18 mouse cellular contexts compared by ENCODE assay signal in genomic region chr3:28267211-28267610, GRCm38 (mm10). TPM values are rescaled to one million over a fixed set of nuclear protein-coding genes. Genes with fewer than 3 reads are reported as not detected.
A peak's percentile ranks its signal among the peaks of the same experiment; 100 is the strongest.
DNase-seq lines count a peak whose midpoint lies in the region; ATAC-seq and TF ChIP-seq lines count a peak whose summit lies in the region.
"Had no signal": no experiment of that assay in that cellular context is flagged by ENCODE, and none has a peak within 500 bp of the region (broad histone marks: within the 10 kb centered on the region; RNA-seq: fewer than 3 reads in every experiment).

No protein-coding gene starts in this region.

- no peak overlapping the region for H3K4me3 ChIP-seq in gastrocnemius, adult 2 months
- H3K4me3 ChIP-seq in forebrain, embryonic 16.5 days (replicated peaks; ENCODE audit: low read length) = no peak overlapping the region
- peak overlapping the region; percentile 82; the same call in 1 of the 2 replicates for H3K4me3 ChIP-seq in hindbrain, embryonic 13.5 days
- H3K4me3 ChIP-seq in midbrain, postnatal 0 days (ENCODE audit: low read depth, low read length) = 0 out of 2 replicates have a peak overlapping the region, but pooled peaks have one; percentile 94
- no peak overlapping the region for H3K4me3 ChIP-seq in intestine, postnatal 0 days (ENCODE audit: low read depth, low read length)
- H3K4me3 ChIP-seq: erythroblast, embryonic 14.5 days; limb, embryonic 13.5 days; myocyte had no signal

- peak overlapping the region; percentile 84 for H3K4me2 ChIP-seq in forebrain, embryonic 16.5 days (ENCODE audit: low read length)
- peak overlapping the region; percentile 80 for H3K4me2 ChIP-seq in hindbrain, embryonic 13.5 days
- H3K4me2 ChIP-seq in midbrain, postnatal 0 days (ENCODE audit: low read depth, low read length, poor library complexity, severe bottlenecking) = peak overlapping the region; percentile 65
- no peak overlapping the region for H3K4me2 ChIP-seq in intestine, postnatal 0 days (replicated peaks; ENCODE audit: low read depth)
- H3K4me2 ChIP-seq: limb, embryonic 13.5 days had no signal

- intact Hi-C loops in gastrocnemius, adult 2 months (cut with DNase I) = loop anchor here (10.0 kb wide), 1 partner anchor 278 kb away; no protein-coding TSS in a partner anchor
- intact Hi-C loops in gastrocnemius, postnatal 36 days (cut with DNase I) = loop anchor here (5.0 to 10.0 kb wide), 2 partner anchors 100 to 278 kb away; no protein-coding TSS in a partner anchor

- H3K9ac ChIP-seq in forebrain, embryonic 16.5 days (replicated peaks; ENCODE audit: low read depth, low read length) = no peak overlapping the region
- H3K9ac ChIP-seq in hindbrain, embryonic 13.5 days = no peak overlapping the region
- H3K9ac ChIP-seq in midbrain, postnatal 0 days (replicated peaks; ENCODE audit: low read length, poor library complexity, severe bottlenecking) = no peak overlapping the region
- H3K9ac ChIP-seq in intestine, postnatal 0 days (ENCODE audit: low read depth, low read length) = no peak overlapping the region
- H3K9ac ChIP-seq: limb, embryonic 13.5 days; liver, embryonic 14.5 days had no signal

- WGBS in forebrain, embryonic 16.5 days = 75% methylated on average over 7 of the region's 7 CpGs
- 67% methylated on average over 7 of the region's 7 CpGs for WGBS in hindbrain, embryonic 13.5 days
- 69% methylated on average over 7 of the region's 7 CpGs for WGBS in midbrain, postnatal 0 days
- WGBS in intestine, postnatal 0 days = 80% methylated on average over 7 of the region's 7 CpGs

- ATAC-seq in forebrain, embryonic 16.5 days = no peak
- no peak for ATAC-seq in hindbrain, embryonic 13.5 days (ENCODE audit: low FRiP score)
- ATAC-seq in midbrain, postnatal 0 days (ENCODE audit: low FRiP score) = no peak
- no peak for ATAC-seq in intestine, postnatal 0 days
- ATAC-seq: activated CD4-positive, CD25-positive, alpha-beta regulatory T cell, adult 4 months; Patski had no signal

- no peak for TF ChIP-seq CTCF in gastrocnemius, adult 2 months (IDR thresholded peaks at IDR 0.05)
- no peak for TF ChIP-seq CTCF in midbrain, postnatal 0 days (IDR thresholded peaks at IDR 0.05)
- no peak for TF ChIP-seq CTCF in intestine, postnatal 0 days (IDR thresholded peaks at IDR 0.05; ENCODE audit: low read depth)

- H3K27ac ChIP-seq in gastrocnemius, adult 2 months = peak overlapping the region; percentile 56
- no peak overlapping the region for H3K27ac ChIP-seq in forebrain, embryonic 16.5 days (ENCODE audit: low read length)
- no peak overlapping the region for H3K27ac ChIP-seq in hindbrain, embryonic 13.5 days
- H3K27ac ChIP-seq in midbrain, postnatal 0 days (ENCODE audit: low read depth, low read length) = no peak overlapping the region
- H3K27ac ChIP-seq in intestine, postnatal 0 days (ENCODE audit: low read depth, low read length) = no peak overlapping the region
- H3K27ac ChIP-seq: limb, embryonic 13.5 days; liver, embryonic 14.5 days had no signal

- peaks cover 48% of the 10 kb centered on the region for H3K4me1 ChIP-seq in forebrain, embryonic 16.5 days (replicated peaks; ENCODE audit: control insufficient read depth, insufficient read depth, low read length)
- H3K4me1 ChIP-seq in hindbrain, embryonic 13.5 days (replicated peaks) = peaks cover 73% of the 10 kb centered on the region
- H3K4me1 ChIP-seq in midbrain, postnatal 0 days (ENCODE audit: insufficient read depth, low read length) = peaks cover 13% of the 10 kb centered on the region
- H3K4me1 ChIP-seq in intestine, postnatal 0 days (replicated peaks; ENCODE audit: control insufficient read depth, insufficient read depth, low read length) = 0 out of 2 replicates have a peak, but pooled peaks cover 8% of the 10 kb centered on the region

- no peaks in the 10 kb centered on the region for H3K36me3 ChIP-seq in forebrain, embryonic 16.5 days (ENCODE audit: control insufficient read depth, insufficient read depth)
- no peaks in the 10 kb centered on the region for H3K36me3 ChIP-seq in hindbrain, embryonic 13.5 days
- H3K36me3 ChIP-seq in midbrain, postnatal 0 days (ENCODE audit: insufficient read depth, low read length) = no peaks in the 10 kb centered on the region
- peaks cover 6% of the 10 kb centered on the region; the same call in 1 of the 2 replicates for H3K36me3 ChIP-seq in intestine, postnatal 0 days (ENCODE audit: control insufficient read depth, insufficient read depth)
- H3K36me3 ChIP-seq: limb, embryonic 13.5 days had no signal

- DNase-seq in gastrocnemius, adult 2 months = peak; percentile 47
- no peak for DNase-seq in gastrocnemius, postnatal 36 days
- DNase-seq in midbrain, postnatal 0 days (ENCODE audit: low spot score) = no peak
- DNase-seq in adrenal gland, postnatal 14 days = no peak
- DNase-seq: heart, postnatal 4 days; kidney, adult 18-20 months; kidney, postnatal 14 days; layer of hippocampus, adult 9-11 months; right cerebral cortex, postnatal 14 days had no signal

- no peaks in the 10 kb centered on the region for H3K9me3 ChIP-seq in forebrain, embryonic 16.5 days (ENCODE audit: control insufficient read depth, low read length)
- H3K9me3 ChIP-seq in hindbrain, embryonic 13.5 days = no peaks in the 10 kb centered on the region
- no peaks in the 10 kb centered on the region for H3K9me3 ChIP-seq in midbrain, postnatal 0 days (ENCODE audit: low read length)
- no peaks in the 10 kb centered on the region for H3K9me3 ChIP-seq in intestine, postnatal 0 days (ENCODE audit: control insufficient read depth)
- H3K9me3 ChIP-seq: limb, embryonic 13.5 days had no signal

- H3K27me3 ChIP-seq in forebrain, embryonic 16.5 days (replicated peaks; ENCODE audit: control insufficient read depth, insufficient read depth, low read length) = no peaks in the 10 kb centered on the region
- no peaks in the 10 kb centered on the region for H3K27me3 ChIP-seq in hindbrain, embryonic 13.5 days
- H3K27me3 ChIP-seq in midbrain, postnatal 0 days (ENCODE audit: insufficient read depth, low read length) = no peaks in the 10 kb centered on the region
- H3K27me3 ChIP-seq in intestine, postnatal 0 days (replicated peaks; ENCODE audit: control insufficient read depth, insufficient read depth, low read length) = no peaks in the 10 kb centered on the region
- H3K27me3 ChIP-seq: Patski had no signal

RNA-seq across cellular contexts. Expression of gene Tnik, which starts 4.2 kb away (rescaled TPM):
- total RNA-seq in gastrocnemius, adult 2 months (2021) = 10 to 100 TPM; 38.8 to 42.7 TPM
- total RNA-seq in gastrocnemius, postnatal 36 days (2021) = 10 to 100 TPM; 39.4 to 39.8 TPM
- 90.9 and 111 TPM in 2 replicates for polyA plus RNA-seq in forebrain, embryonic 16.5 days (2015; fragmentation: Nextera tagmentation; extraction: Ambion mirVana)
- 70.7 and 73.6 TPM in 2 replicates for polyA plus RNA-seq in hindbrain, embryonic 13.5 days (2015; fragmentation: Nextera tagmentation; extraction: Ambion mirVana)
- 118 and 143 TPM in 2 replicates for total RNA-seq in midbrain, postnatal 0 days (2014; rRNA removed)
- polyA plus RNA-seq in midbrain, postnatal 0 days (2015; fragmentation: Nextera tagmentation; extraction: Ambion mirVana) = 51.1 and 58.2 TPM in 2 replicates
- 13.6 and 19.0 TPM in 2 replicates for total RNA-seq in adrenal gland, postnatal 14 days (2021)
- 7.9 and 11.3 TPM in 2 replicates for polyA plus RNA-seq in intestine, postnatal 0 days (2015; fragmentation: Nextera tagmentation; extraction: Ambion mirVana)
- polyA plus RNA-seq: erythroblast, embryonic 14.5 days had no signal

Comparison
In these comparisons a context has a peak if more than half of its experiments do, and no peak if none do; other contexts are left out.
1. H3K4me3 ChIP-seq: peak in hindbrain, embryonic 13.5 days (single experiment) and midbrain, postnatal 0 days (single experiment); none in gastrocnemius, adult 2 months (single experiment), forebrain, embryonic 16.5 days (single experiment) and intestine, postnatal 0 days (single experiment).